In genomic region chr5:106274617-106275016, GRCm38 (mm10) we compare ENCODE assay signal across 8 mouse cellular contexts.
A peak's percentile ranks its signal among the peaks of the same experiment; 100 is the strongest.
DNase-seq lines count a peak whose midpoint lies in the region; ATAC-seq and TF ChIP-seq lines count a peak whose summit lies in the region.

No protein-coding gene starts in this region.

- 36% methylated on average over 10 of the region's 10 CpGs for WGBS in neural tube, embryonic 15.5 days
- 31% methylated on average over 10 of the region's 10 CpGs for WGBS in forebrain, embryonic 14.5 days

- H3K9me3 ChIP-seq in neural tube, embryonic 15.5 days (replicated peaks) = no peaks in the 10 kb centered on the region
- H3K9me3 ChIP-seq in forebrain, embryonic 14.5 days (replicated peaks; ENCODE audit: control insufficient read depth, low read length) = no peaks in the 10 kb centered on the region

- H3K27ac ChIP-seq in gastrocnemius, adult 2 months = no peak overlapping the region
- H3K27ac ChIP-seq in neural tube, embryonic 15.5 days (replicated peaks) = no peak overlapping the region
- H3K27ac ChIP-seq in forebrain, embryonic 14.5 days (ENCODE audit: low read depth, low read length) = no peak overlapping the region

- H3K9ac ChIP-seq in neural tube, embryonic 15.5 days (replicated peaks) = no peak overlapping the region
- H3K9ac ChIP-seq in forebrain, embryonic 14.5 days (ENCODE audit: low read length) = no peak overlapping the region

- no peak overlapping the region for H3K4me3 ChIP-seq in gastrocnemius, adult 2 months
- no peak overlapping the region for H3K4me3 ChIP-seq in neural tube, embryonic 15.5 days (replicated peaks)
- H3K4me3 ChIP-seq in forebrain, embryonic 14.5 days (ENCODE audit: low read depth, low read length) = no peak overlapping the region

- ATAC-seq in neural tube, embryonic 15.5 days (ENCODE audit: low FRiP score) = no peak
- ATAC-seq in forebrain, embryonic 14.5 days = no peak
- no peak for ATAC-seq in frontal cortex, adult (ENCODE audit: low TSS enrichment)

- H3K36me3 ChIP-seq in neural tube, embryonic 15.5 days = no peaks in the 10 kb centered on the region
- no peaks in the 10 kb centered on the region for H3K36me3 ChIP-seq in forebrain, embryonic 14.5 days (ENCODE audit: control insufficient read depth, insufficient read depth, low read length)

- TF ChIP-seq CTCF in gastrocnemius, adult 2 months (IDR thresholded peaks at IDR 0.05) = peak; percentile 43

- no peaks in the 10 kb centered on the region for H3K27me3 ChIP-seq in neural tube, embryonic 15.5 days (replicated peaks)
- no peaks in the 10 kb centered on the region for H3K27me3 ChIP-seq in forebrain, embryonic 14.5 days (replicated peaks; ENCODE audit: control insufficient read depth, insufficient read depth, low read length)

- no peak for DNase-seq in gastrocnemius, adult 2 months
- no peak for DNase-seq in gastrocnemius, adult 8-10 months (ENCODE audit: low spot score in 2 of 2)
- peak; percentile 40 for DNase-seq in neural tube, embryonic 10.5 days (ENCODE audit: extremely low spot score, low spot score)
- peak; percentile 24 for DNase-seq in forebrain, embryonic 14.5 days (ENCODE audit: low spot score)
- peak; percentile 42 for DNase-seq in testis, postnatal 10 days (ENCODE audit: low spot score)
- DNase-seq in spleen, adult 18-20 months = no peak

- no peaks in the 10 kb centered on the region for H3K4me1 ChIP-seq in neural tube, embryonic 15.5 days
- H3K4me1 ChIP-seq in forebrain, embryonic 14.5 days (ENCODE audit: control insufficient read depth, insufficient read depth, low read length) = no peaks in the 10 kb centered on the region

- intact Hi-C loops in gastrocnemius, adult 2 months (cut with DNase I) = no loop called here

- H3K4me2 ChIP-seq in neural tube, embryonic 15.5 days = no peak overlapping the region
- H3K4me2 ChIP-seq in forebrain, embryonic 14.5 days (ENCODE audit: low read length) = no peak overlapping the region

Comparison
In these comparisons a context has a peak if more than half of its experiments do, and no peak if none do; other contexts are left out.
1. DNase-seq: peak in neural tube, embryonic 10.5 days (single experiment), forebrain, embryonic 14.5 days (single experiment) and testis, postnatal 10 days (single experiment); none in gastrocnemius, adult 2 months (single experiment), gastrocnemius, adult 8-10 months (0 of 2) and spleen, adult 18-20 months (0 of 2).